Mouse (Mus musculus): ENCODE results near the gene Gm20388. TPM values are rescaled to one million over a fixed set of nuclear protein-coding genes. Genes with fewer than 3 reads are reported as not detected.
"Not testable (repeated sequence)": the region's sequence is repeated elsewhere in the genome, so short reads cannot be mapped to it uniquely, and the experiment has no call there.

Gm20388 gene
- polyA plus RNA-seq, 1 experiment from 2014 or later = 1.4 TPM

- Histone ChIP-seq H3K9me3 (replicated peaks; ENCODE audit: control insufficient read depth, low read length) (no peaks in the 10 kb centered on the region), H3K4me3 (ENCODE audit: low read depth, low read length) (peak overlapping the region; percentile 99), H3K27me3 (ENCODE audit: control insufficient read depth, insufficient read depth, low read depth, low read length) (no peaks in the 10 kb centered on the region), H3K9ac (ENCODE audit: low read depth, low read length) (peak overlapping the region; percentile 100), H3K36me3 (ENCODE audit: control insufficient read depth, insufficient read depth) (no peaks in the 10 kb centered on the region), H3K27ac (ENCODE audit: low read length) (peak overlapping the region; percentile 94), H3K4me2 (ENCODE audit: low read depth, low read length) (peak overlapping the region; percentile 91), H3K4me1 (ENCODE audit: control insufficient read depth, low read depth, low read length) (peaks cover 50% of the 10 kb centered on the region)
- peak; percentile 0; the same call in 1 of the 2 replicates for ATAC-seq (ENCODE audit: low read depth)
- under 1% methylated on average over 22 of the region's 60 CpGs for WGBS (ENCODE audit: insufficient replicate concordance)
Measured at GRCm38 (mm10) chr8:123041774-123042105, 3131.1 kb downstream of the Gm20388 start.

- Histone ChIP-seq H3K36me3 (ENCODE audit: control insufficient read depth, insufficient read depth) (no peaks in the 10 kb centered on the region), H3K4me2 (ENCODE audit: low read depth, low read length) (peak within 1 kb of the TSS; percentile 91), H3K9ac (ENCODE audit: low read depth, low read length) (peak within 1 kb of the TSS; percentile 100), H3K27ac (ENCODE audit: low read length) (peak within 1 kb of the TSS; percentile 100), H3K4me1 (ENCODE audit: control insufficient read depth, low read depth, low read length) (peaks cover 44% of the 10 kb centered on the region), H3K4me3 (ENCODE audit: low read depth, low read length) (peak within 1 kb of the TSS; percentile 99), H3K9me3 (replicated peaks; ENCODE audit: control insufficient read depth, low read length) (no peaks in the 10 kb centered on the region), H3K27me3 (ENCODE audit: control insufficient read depth, insufficient read depth, low read depth, low read length) (no peaks in the 10 kb centered on the region)
- under 1% methylated on average over 90 of the region's 91 CpGs for WGBS (ENCODE audit: insufficient replicate concordance)
- peak; percentile 94 for ATAC-seq (ENCODE audit: low read depth)
Measured at GRCm38 (mm10) chr8:123042158-123042973, 3131.7 kb downstream of the Gm20388 start, which contains the start of gene Ankrd11. Gene Ankrd11 (minus strand): TSS chr8:123042277.

DNA sequence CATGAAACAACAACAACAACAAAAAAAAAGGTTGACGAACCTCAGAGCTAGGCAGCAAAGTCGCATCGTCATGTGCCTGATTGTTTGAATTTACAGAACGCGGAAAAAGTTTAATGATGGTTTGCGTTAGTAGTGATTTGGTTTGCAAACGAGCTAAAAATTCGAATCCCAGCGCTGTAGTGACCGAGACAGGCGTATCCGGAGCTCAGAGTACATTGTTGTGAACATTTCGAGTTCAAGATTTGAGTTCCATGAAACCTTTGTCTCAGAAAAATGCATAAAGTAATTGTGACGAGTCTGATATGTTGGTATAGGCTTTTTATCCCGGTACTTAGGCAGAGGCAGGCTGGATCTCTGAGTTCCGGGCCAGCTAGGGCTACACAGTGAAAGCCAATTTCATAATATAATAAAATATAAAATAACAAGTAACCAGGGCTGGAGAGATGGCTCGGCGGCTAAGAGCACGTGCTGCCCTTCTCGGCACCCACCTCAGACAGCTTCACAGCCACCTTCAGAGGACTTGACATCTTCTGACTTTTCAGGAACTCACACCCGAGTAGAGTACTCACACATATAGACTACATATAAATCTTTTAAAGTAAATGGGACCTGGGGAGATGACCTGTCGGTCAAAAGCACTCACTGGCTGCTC lies 3132.5 kb downstream of the Gm20388 start:
- H3K4me2 ChIP-seq (ENCODE audit: low read depth, low read length) = peak overlapping the region; percentile 79
- H3K27ac ChIP-seq (ENCODE audit: low read length) = peak overlapping the region; percentile 100
- no peaks in the 10 kb centered on the region for H3K27me3 ChIP-seq (ENCODE audit: control insufficient read depth, insufficient read depth, low read depth, low read length)
- H3K9ac ChIP-seq (ENCODE audit: low read depth, low read length) = peak overlapping the region; percentile 98
- peaks cover 37% of the 10 kb centered on the region for H3K4me1 ChIP-seq (ENCODE audit: control insufficient read depth, low read depth, low read length)
- 9% methylated on average over 22 of the region's 22 CpGs for WGBS (ENCODE audit: insufficient replicate concordance)
- no peaks in the 10 kb centered on the region for H3K36me3 ChIP-seq (ENCODE audit: control insufficient read depth, insufficient read depth)
- no peak for ATAC-seq (ENCODE audit: low read depth)
- H3K9me3 ChIP-seq (replicated peaks; ENCODE audit: control insufficient read depth, low read length) = no peaks in the 10 kb centered on the region
- H3K4me3 ChIP-seq (ENCODE audit: low read depth, low read length) = peak overlapping the region; percentile 93

DNA sequence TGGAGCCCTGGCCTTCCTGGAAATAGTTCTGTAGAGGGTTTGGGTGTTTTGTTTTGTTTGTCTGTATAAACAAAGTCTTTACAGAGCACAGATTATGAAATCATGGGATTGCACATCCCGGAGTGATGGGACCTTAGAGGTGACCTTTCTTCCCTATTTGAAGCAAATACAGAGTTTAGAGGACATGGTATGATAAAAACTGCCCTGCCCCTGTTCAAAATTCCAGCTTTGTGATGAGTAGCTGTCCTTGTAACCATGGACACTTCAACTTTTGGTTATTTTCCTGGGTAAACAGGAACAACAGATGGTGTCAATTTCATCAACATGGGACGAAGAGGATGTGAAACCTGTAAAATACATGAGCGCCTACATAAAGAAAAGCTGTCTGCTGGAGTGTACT lies 3133.3 kb downstream of the Gm20388 start:
- no peak for ATAC-seq (ENCODE audit: low read depth)
- peak overlapping the region; percentile 79 for H3K4me2 ChIP-seq (ENCODE audit: low read depth, low read length)
- peak overlapping the region; percentile 93; the same call in 1 of the 2 replicates for H3K4me3 ChIP-seq (ENCODE audit: low read depth, low read length)
- H3K27ac ChIP-seq (ENCODE audit: low read length) = peak overlapping the region; percentile 35; the same call in 1 of the 2 replicates
- no peaks in the 10 kb centered on the region for H3K9me3 ChIP-seq (replicated peaks; ENCODE audit: control insufficient read depth, low read length)
- 74% methylated on average over 3 of the region's 3 CpGs for WGBS (ENCODE audit: insufficient replicate concordance)
- no peaks in the 10 kb centered on the region for H3K36me3 ChIP-seq (ENCODE audit: control insufficient read depth, insufficient read depth)
- H3K9ac ChIP-seq (ENCODE audit: low read depth, low read length) = no peak overlapping the region; the same call in 1 of the 2 replicates
- H3K27me3 ChIP-seq (ENCODE audit: control insufficient read depth, insufficient read depth, low read depth, low read length) = no peaks in the 10 kb centered on the region
- H3K4me1 ChIP-seq (ENCODE audit: control insufficient read depth, low read depth, low read length) = peaks cover 31% of the 10 kb centered on the region

DNA sequence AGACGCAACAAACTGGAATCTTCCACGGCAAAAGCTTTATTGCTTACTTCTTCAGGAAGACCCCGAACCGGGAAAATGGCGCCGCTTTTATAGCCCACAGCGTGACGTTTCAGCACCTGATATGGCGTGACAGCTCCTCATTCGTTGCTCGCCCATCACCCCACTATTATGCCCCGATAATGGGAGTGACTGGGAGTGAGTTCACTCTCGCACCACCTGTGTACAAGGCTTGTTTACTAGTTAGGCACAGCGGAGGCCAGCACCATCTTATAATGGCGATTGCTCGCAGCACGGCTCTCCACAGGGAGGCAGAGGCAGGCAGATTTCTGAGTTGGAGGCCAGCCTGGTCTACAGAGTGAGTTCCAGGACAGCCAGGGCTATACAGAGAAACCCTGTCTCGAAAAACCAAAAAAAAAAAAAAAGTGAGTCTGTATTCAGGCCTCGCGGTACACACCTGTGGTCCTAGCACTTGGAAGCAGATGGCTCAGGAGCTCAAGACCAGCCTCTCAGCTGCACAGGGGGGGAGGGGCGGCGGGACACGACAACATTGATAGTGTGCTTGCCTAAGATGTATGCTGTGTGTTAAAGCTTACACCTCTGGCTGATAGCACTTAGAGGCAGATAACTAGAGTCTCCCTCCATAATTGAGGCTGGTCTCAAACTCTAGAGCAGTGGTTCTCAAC lies 3134.2 kb downstream of the Gm20388 start:
- not testable (repeated sequence) for H3K36me3 ChIP-seq (ENCODE audit: control insufficient read depth, insufficient read depth); H3K27me3 ChIP-seq (ENCODE audit: control insufficient read depth, insufficient read depth, low read depth, low read length); H3K4me3 ChIP-seq (ENCODE audit: low read depth, low read length); H3K9me3 ChIP-seq (replicated peaks; ENCODE audit: control insufficient read depth, low read length); H3K9ac ChIP-seq (ENCODE audit: low read depth, low read length); ATAC-seq (ENCODE audit: low read depth); H3K27ac ChIP-seq (ENCODE audit: low read length); H3K4me2 ChIP-seq (ENCODE audit: low read depth, low read length)
- 83% methylated on average over 23 of the region's 23 CpGs for WGBS (ENCODE audit: insufficient replicate concordance)
- H3K4me1 ChIP-seq (ENCODE audit: control insufficient read depth, low read depth, low read length) = peaks cover 22% of the 10 kb centered on the region

GRCm38 (mm10) chr8:123046706-123047105 lies 3136.1 kb downstream of the Gm20388 start:
- ATAC-seq (ENCODE audit: low read depth) = no peak
- no peak overlapping the region for H3K4me3 ChIP-seq (ENCODE audit: low read depth, low read length)
- H3K4me1 ChIP-seq (ENCODE audit: control insufficient read depth, low read depth, low read length) = peaks cover 17% of the 10 kb centered on the region
- no peak overlapping the region for H3K9ac ChIP-seq (ENCODE audit: low read depth, low read length)
- H3K4me2 ChIP-seq (ENCODE audit: low read depth, low read length) = no peak overlapping the region
- H3K36me3 ChIP-seq (ENCODE audit: control insufficient read depth, insufficient read depth) = no peaks in the 10 kb centered on the region
- WGBS (ENCODE audit: insufficient replicate concordance) = 65% methylated on average over 4 of the region's 4 CpGs
- no peaks in the 10 kb centered on the region for H3K27me3 ChIP-seq (ENCODE audit: control insufficient read depth, insufficient read depth, low read depth, low read length)
- H3K27ac ChIP-seq (ENCODE audit: low read length) = no peak overlapping the region
- H3K9me3 ChIP-seq (replicated peaks; ENCODE audit: control insufficient read depth, low read length) = no peaks in the 10 kb centered on the region

DNA sequence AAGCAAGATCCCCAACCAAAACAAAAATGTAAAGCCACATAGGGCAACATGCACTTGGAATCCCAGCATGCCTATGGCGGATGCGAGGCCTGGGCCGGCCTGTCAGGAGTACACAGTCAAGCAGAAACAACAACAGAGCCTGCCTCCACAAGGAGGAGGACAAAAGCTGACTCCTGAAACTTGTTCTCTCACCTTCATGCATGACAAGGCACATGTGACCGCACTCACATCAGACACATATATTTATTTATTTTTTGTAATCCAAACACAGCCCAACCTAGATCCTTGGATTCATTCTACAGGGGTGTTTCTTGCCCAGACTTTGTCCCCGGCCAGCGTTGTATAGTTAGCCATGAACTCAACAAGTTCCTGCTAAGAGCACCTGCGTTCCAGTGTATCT lies 3137.2 kb downstream of the Gm20388 start:
- ATAC-seq (ENCODE audit: low read depth) = no peak
- H3K4me3 ChIP-seq (ENCODE audit: low read depth, low read length) = no peak overlapping the region
- no peak overlapping the region for H3K27ac ChIP-seq (ENCODE audit: low read length)
- H3K4me1 ChIP-seq (ENCODE audit: control insufficient read depth, low read depth, low read length) = peaks cover 17% of the 10 kb centered on the region
- H3K36me3 ChIP-seq (ENCODE audit: control insufficient read depth, insufficient read depth) = no peaks in the 10 kb centered on the region
- H3K9me3 ChIP-seq (replicated peaks; ENCODE audit: control insufficient read depth, low read length) = no peaks in the 10 kb centered on the region
- no peaks in the 10 kb centered on the region for H3K27me3 ChIP-seq (ENCODE audit: control insufficient read depth, insufficient read depth, low read depth, low read length)
- H3K4me2 ChIP-seq (ENCODE audit: low read depth, low read length) = no peak overlapping the region
- no peak overlapping the region for H3K9ac ChIP-seq (ENCODE audit: low read depth, low read length)
- 88% methylated on average over 7 of the region's 7 CpGs for WGBS (ENCODE audit: insufficient replicate concordance)

DNA sequence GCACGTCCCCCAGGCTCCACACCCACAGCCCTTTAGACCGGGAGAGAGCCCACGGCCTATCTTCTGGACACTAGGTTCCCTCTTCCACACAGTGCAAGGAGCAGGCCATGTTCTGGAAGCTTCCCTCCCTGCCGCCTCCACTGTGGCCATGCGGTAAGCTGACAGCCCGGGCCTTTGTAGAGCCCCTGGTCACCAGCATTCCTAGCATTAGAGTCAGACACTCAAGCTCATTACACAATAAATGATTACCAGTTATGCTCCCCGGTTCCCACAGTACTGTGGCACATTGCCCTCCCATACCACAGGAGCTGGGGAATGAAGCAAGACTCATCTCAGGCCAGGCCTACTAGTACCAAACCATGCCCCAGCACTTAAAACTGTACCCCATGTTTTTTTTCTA lies 3137.8 kb downstream of the Gm20388 start:
- Histone ChIP-seq H3K4me2 (ENCODE audit: low read depth, low read length) (no peak overlapping the region), H3K4me1 (ENCODE audit: control insufficient read depth, low read depth, low read length) (peaks cover 14% of the 10 kb centered on the region), H3K9me3 (replicated peaks; ENCODE audit: control insufficient read depth, low read length) (no peaks in the 10 kb centered on the region), H3K36me3 (ENCODE audit: control insufficient read depth, insufficient read depth) (no peaks in the 10 kb centered on the region), H3K4me3 (ENCODE audit: low read depth, low read length) (no peak overlapping the region), H3K9ac (ENCODE audit: low read depth, low read length) (no peak overlapping the region), H3K27me3 (ENCODE audit: control insufficient read depth, insufficient read depth, low read depth, low read length) (no peaks in the 10 kb centered on the region), H3K27ac (ENCODE audit: low read length) (no peak overlapping the region)
- no peak for ATAC-seq (ENCODE audit: low read depth)
- WGBS (ENCODE audit: insufficient replicate concordance) = 79% methylated on average over 7 of the region's 7 CpGs

Data from liver, embryonic 16.5 days (tissue).